In genomic region chr19:25671681-25672080, GRCm38 (mm10) we compare ENCODE assay signal across 8 mouse cellular contexts. TPM values are rescaled to one million over a fixed set of nuclear protein-coding genes. Genes with fewer than 3 reads are reported as not detected.
A peak's percentile ranks its signal among the peaks of the same experiment; 100 is the strongest.
DNase-seq lines count a peak whose midpoint lies in the region; ATAC-seq lines count a peak whose summit lies in the region.

No protein-coding gene starts in this region.

- no peaks in the 10 kb centered on the region for H3K9me3 ChIP-seq in kidney, embryonic 14.5 days (ENCODE audit: control insufficient read depth, low read length)
- no peaks in the 10 kb centered on the region for H3K9me3 ChIP-seq in embryonic facial prominence, embryonic 13.5 days
- no peaks in the 10 kb centered on the region for H3K9me3 ChIP-seq in hindbrain, embryonic 15.5 days
- no peaks in the 10 kb centered on the region for H3K9me3 ChIP-seq in midbrain, embryonic 15.5 days

- no peak overlapping the region for H3K27ac ChIP-seq in kidney, embryonic 14.5 days (ENCODE audit: low read depth, low read length)
- H3K27ac ChIP-seq in embryonic facial prominence, embryonic 13.5 days = no peak overlapping the region
- no peak overlapping the region for H3K27ac ChIP-seq in hindbrain, embryonic 15.5 days (replicated peaks)
- no peak overlapping the region for H3K27ac ChIP-seq in midbrain, embryonic 15.5 days

- H3K27me3 ChIP-seq in kidney, embryonic 14.5 days (ENCODE audit: control insufficient read depth, insufficient read depth, low read length) = peaks cover 96% of the 10 kb centered on the region
- H3K27me3 ChIP-seq in embryonic facial prominence, embryonic 13.5 days = peaks cover 100% of the 10 kb centered on the region
- H3K27me3 ChIP-seq in hindbrain, embryonic 15.5 days = peaks cover 89% of the 10 kb centered on the region
- peaks cover 94% of the 10 kb centered on the region for H3K27me3 ChIP-seq in midbrain, embryonic 15.5 days (replicated peaks)

- H3K4me2 ChIP-seq in kidney, embryonic 14.5 days (replicated peaks; ENCODE audit: low read depth, low read length) = peak overlapping the region; percentile 52
- H3K4me2 ChIP-seq in embryonic facial prominence, embryonic 13.5 days = peak overlapping the region; percentile 75
- peak overlapping the region; percentile 52 for H3K4me2 ChIP-seq in hindbrain, embryonic 15.5 days
- H3K4me2 ChIP-seq in midbrain, embryonic 15.5 days = peak overlapping the region; percentile 59

- H3K4me1 ChIP-seq in kidney, embryonic 14.5 days (ENCODE audit: control insufficient read depth, insufficient read depth, low read length) = 0 out of 2 replicates have a peak, but pooled peaks cover 4% of the 10 kb centered on the region
- H3K4me1 ChIP-seq in embryonic facial prominence, embryonic 13.5 days = peaks cover 26% of the 10 kb centered on the region
- peaks cover 21% of the 10 kb centered on the region for H3K4me1 ChIP-seq in hindbrain, embryonic 15.5 days (replicated peaks)
- H3K4me1 ChIP-seq in midbrain, embryonic 15.5 days = peaks cover 24% of the 10 kb centered on the region

- DNase-seq in kidney, adult 11 months = no peak
- no peak for DNase-seq in thymus, postnatal 10 days (ENCODE audit: low spot score in 2 of 2)
- no peak for DNase-seq in spleen, adult 18-20 months
- DNase-seq in right cerebral cortex, postnatal 14 days = no peak

- H3K9ac ChIP-seq in kidney, embryonic 14.5 days (ENCODE audit: low read depth, low read length) = no peak overlapping the region
- peak overlapping the region; percentile 65 for H3K9ac ChIP-seq in embryonic facial prominence, embryonic 13.5 days
- no peak overlapping the region for H3K9ac ChIP-seq in hindbrain, embryonic 15.5 days
- no peak overlapping the region for H3K9ac ChIP-seq in midbrain, embryonic 15.5 days

- WGBS in kidney, embryonic 14.5 days = under 1% methylated on average over 14 of the region's 14 CpGs
- under 1% methylated on average over 14 of the region's 14 CpGs for WGBS in embryonic facial prominence, embryonic 13.5 days
- WGBS in hindbrain, embryonic 15.5 days = under 1% methylated on average over 14 of the region's 14 CpGs
- under 1% methylated on average over 14 of the region's 14 CpGs for WGBS in midbrain, embryonic 15.5 days

- no peaks in the 10 kb centered on the region for H3K36me3 ChIP-seq in kidney, embryonic 14.5 days (ENCODE audit: control insufficient read depth, insufficient read depth, low read length)
- no peaks in the 10 kb centered on the region for H3K36me3 ChIP-seq in embryonic facial prominence, embryonic 13.5 days
- H3K36me3 ChIP-seq in hindbrain, embryonic 15.5 days = no peaks in the 10 kb centered on the region
- H3K36me3 ChIP-seq in midbrain, embryonic 15.5 days (replicated peaks) = no peaks in the 10 kb centered on the region

- ATAC-seq in kidney, embryonic 14.5 days (ENCODE audit: low FRiP score, low TSS enrichment) = no peak
- no peak for ATAC-seq in embryonic facial prominence, embryonic 13.5 days (ENCODE audit: insufficient number of reproducible peaks, insufficient read depth, low FRiP score, low TSS enrichment, low read depth)
- ATAC-seq in hindbrain, embryonic 15.5 days (ENCODE audit: low FRiP score, low read depth) = no peak
- ATAC-seq in midbrain, embryonic 15.5 days (replicated peaks) = no peak; the same call in 1 of the 2 replicates

- H3K4me3 ChIP-seq in kidney, embryonic 14.5 days (ENCODE audit: low read length) = peak overlapping the region; percentile 40
- H3K4me3 ChIP-seq in embryonic facial prominence, embryonic 13.5 days = peak overlapping the region; percentile 49
- peak overlapping the region; percentile 28 for H3K4me3 ChIP-seq in hindbrain, embryonic 15.5 days
- H3K4me3 ChIP-seq in midbrain, embryonic 15.5 days = peak overlapping the region; percentile 33

RNA-seq across cellular contexts. Expression of gene Dmrt2, which starts 0.5 kb away (rescaled TPM):
- 0.66 and 1.2 TPM in 2 replicates for polyA plus RNA-seq in kidney, embryonic 14.5 days (2014; fragmentation: Nextera tagmentation; extraction: Ambion mirVana)
- 8.7 and 11.5 TPM in 2 replicates for polyA plus RNA-seq in embryonic facial prominence, embryonic 13.5 days (2015; fragmentation: Nextera tagmentation; extraction: Ambion mirVana)
- polyA plus RNA-seq in hindbrain, embryonic 15.5 days (2015; fragmentation: Nextera tagmentation; extraction: Ambion mirVana) = 0.09 TPM in 1 of 2 replicates, not detected in the other
- polyA plus RNA-seq in midbrain, embryonic 15.5 days (2015; fragmentation: Nextera tagmentation; extraction: Ambion mirVana) = 0.06 TPM in 1 of 2 replicates, not detected in the other
